Mouse (Mus musculus): ENCODE results near the gene Clpsl2. TPM values are rescaled to one million over a fixed set of nuclear protein-coding genes. Genes with fewer than 3 reads are reported as not detected.

Clpsl2 gene
- not detected in 2 replicates for polyA plus RNA-seq (2021; fragmentation: Nextera tagmentation)
- long read RNA-seq, experiment 1: 0 reads
- long read RNA-seq, experiment 2: 0 reads

DNA sequence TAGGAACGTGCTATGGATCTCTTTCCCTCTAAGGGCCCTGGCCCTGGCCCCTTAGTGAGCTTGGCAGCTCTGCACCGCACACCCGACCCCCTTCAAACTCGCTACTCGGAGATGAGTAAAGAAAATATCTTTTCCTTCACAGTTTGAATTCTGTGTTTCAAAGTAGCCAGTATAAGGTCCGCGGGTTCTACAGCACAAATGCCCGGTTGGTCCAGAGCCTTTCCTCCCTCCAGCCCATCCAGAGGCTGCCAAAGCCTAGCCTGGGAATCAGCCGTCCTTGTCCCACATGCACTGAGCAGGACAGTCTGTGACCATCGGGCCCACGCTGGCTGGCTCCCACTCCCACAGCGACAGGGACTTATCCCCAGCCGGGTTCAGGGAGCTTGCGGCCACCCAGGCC is at the start of gene Clpsl2:
Gene Clpsl2, plus strand, starts transcription at position 301 of the 400 bp plus-strand sequence.

DNA sequence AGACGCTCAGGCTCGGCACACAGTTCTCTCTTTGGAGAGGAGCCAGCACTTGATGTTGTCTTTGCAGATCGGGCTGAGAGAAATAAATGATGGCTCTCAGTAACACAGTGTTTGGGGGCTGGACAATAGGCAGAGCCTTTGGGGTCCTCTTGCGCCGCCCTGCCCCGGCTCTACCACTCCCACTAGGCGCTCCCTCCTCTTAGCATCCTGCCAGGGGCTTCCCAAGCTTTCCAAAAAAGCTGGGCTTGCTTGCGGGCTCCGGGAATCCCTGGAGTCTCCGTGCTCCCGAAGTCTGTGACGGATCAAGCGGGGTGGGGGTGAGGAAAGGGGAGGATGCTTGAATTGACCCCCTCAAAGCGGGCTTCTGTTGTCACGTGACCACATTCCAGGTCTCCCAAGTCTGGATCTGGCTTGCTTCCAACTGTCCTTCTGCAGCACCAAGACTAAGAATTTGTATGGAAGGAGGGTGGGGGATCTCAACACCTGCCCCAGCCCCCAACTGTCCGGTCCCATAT is 31.7 kb upstream of the Clpsl2 start, which contains the start of gene Fkbp5:
Gene Fkbp5, minus strand, starts transcription at position 87 of the 515 bp plus-strand sequence.

DNA sequence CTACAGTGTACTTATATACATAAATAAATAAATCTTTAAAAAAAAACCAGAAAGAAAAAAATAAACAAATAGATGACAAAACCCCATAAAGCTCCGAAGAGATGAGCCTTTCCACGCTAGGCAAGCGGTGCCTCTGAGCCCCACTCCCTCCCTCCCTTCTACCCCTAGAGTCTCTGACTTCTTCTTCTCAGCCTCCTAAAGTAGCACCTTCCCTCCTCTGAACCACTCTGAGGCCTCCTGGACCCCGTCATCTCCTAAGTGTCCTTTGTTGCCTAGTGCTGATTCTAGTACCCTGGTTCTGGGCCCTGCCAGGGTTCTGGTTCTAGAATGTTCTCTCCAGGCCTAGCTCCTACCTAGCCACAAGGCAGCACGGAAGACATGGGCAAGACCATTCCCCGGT is 18.7 kb upstream of the Clpsl2 start, which contains the start of gene Armc12:
Gene Armc12, plus strand, starts transcription at position 301 of the 400 bp plus-strand sequence.

DNA sequence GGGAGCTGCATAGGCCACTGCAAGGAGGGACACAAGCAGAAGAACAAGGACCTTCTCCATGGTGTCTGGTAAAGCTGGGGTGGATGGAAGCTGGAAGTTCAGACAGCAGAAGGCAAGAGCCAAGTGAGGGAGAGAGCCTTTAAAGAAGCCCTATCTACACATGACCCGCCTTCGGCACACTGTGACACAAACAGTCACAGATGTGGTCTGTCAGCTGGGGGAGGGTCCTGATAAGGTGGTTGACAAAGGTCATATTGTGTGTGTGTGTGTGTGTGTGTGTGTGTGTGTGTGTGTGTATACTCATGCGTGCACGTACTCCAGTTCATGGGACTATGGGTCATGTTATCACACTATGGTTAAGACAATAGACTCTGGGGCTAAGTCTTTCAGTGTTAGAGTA is 11.4 kb downstream of the Clpsl2 start, which contains the start of gene Clps:
Gene Clps, minus strand, starts transcription at position 169 of the 400 bp plus-strand sequence.

DNA sequence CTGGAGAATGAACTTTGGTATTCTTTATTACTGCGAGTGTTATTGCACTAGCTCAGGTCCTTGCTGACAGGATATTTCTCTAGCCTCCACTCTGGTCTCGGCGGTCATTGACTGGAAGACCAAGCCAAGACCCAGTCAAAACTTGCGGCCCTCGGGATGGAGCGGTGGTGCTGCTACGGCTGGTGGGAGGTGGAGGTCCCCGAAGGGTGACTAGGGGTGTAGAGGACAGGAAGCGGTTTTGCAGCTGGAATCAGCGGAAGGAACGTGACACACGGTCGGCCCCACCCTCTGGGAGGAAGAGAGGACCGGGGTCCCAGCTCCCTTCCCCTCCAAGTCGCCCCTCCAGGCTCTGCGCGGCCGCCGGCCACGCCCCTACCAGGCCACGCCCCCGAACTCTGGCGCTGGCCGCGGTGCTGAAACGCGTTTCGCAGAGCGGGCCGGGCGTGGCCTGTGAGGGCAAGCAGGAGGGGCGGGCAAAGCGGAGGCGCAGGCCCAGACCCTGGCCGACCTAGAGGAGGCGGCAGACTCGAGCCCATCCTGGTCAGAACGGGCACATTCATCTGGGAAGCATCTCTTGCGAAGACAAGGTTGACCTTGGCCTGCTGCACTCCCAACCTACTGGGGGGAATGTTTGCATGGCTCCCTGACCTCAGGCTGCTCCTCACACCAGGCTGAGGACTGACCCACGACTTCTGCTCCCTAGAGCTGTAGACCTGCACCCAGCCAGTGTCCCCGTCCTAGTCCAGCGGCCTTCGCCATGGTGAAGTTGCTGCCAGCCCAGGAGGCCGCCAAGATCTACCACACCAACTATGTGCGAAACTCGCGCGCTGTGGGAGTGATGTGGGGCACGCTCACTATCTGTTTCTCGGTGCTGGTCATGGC is 26.3 kb downstream of the Clpsl2 start, which contains the start of gene Lhfpl5:
Gene Lhfpl5, plus strand, starts transcription at position 398 of the 882 bp plus-strand sequence.

Other genes starting within 250 kb of the Clpsl2 start
- 17.7 and 21.5 TPM in 2 replicates for gene Fance, start 235.9 kb upstream of the Clpsl2 start, polyA plus RNA-seq (2021; fragmentation: Nextera tagmentation)
- gene Rpl10a, start 220.9 kb upstream of the Clpsl2 start, polyA plus RNA-seq (2021; fragmentation: Nextera tagmentation): 892 and 964 TPM in 2 replicates
- gene Tead3, start 198.6 kb upstream of the Clpsl2 start, polyA plus RNA-seq (2021; fragmentation: Nextera tagmentation): 0.24 TPM in 1 of 2 replicates, not detected in the other
- gene Tulp1, start 184.2 kb upstream of the Clpsl2 start, polyA plus RNA-seq (2021; fragmentation: Nextera tagmentation): 0.23 TPM in 1 of 2 replicates, not detected in the other
- 3.2 and 4.0 TPM in 2 replicates for gene Fkbp5, start 31.9 kb upstream of the Clpsl2 start, polyA plus RNA-seq (2021; fragmentation: Nextera tagmentation)
- not detected in 2 replicates for gene Armc12, start 18.6 kb upstream of the Clpsl2 start, polyA plus RNA-seq (2021; fragmentation: Nextera tagmentation)
- not detected in 2 replicates for gene Clps, start 11.4 kb downstream of the Clpsl2 start, polyA plus RNA-seq (2021; fragmentation: Nextera tagmentation)
- 4.6 and 6.6 TPM in 2 replicates for gene Lhfpl5, start 26.2 kb downstream of the Clpsl2 start, polyA plus RNA-seq (2021; fragmentation: Nextera tagmentation)
- 50.2 and 68.8 TPM in 2 replicates for gene Srpk1, start 73.3 kb downstream of the Clpsl2 start, polyA plus RNA-seq (2021; fragmentation: Nextera tagmentation)
- gene Slc26a8, start 140.8 kb downstream of the Clpsl2 start, polyA plus RNA-seq (2021; fragmentation: Nextera tagmentation): 1.4 and 1.9 TPM in 2 replicates
- gene Mapk14, start 141.9 kb downstream of the Clpsl2 start, polyA plus RNA-seq (2021; fragmentation: Nextera tagmentation): 11.9 and 30.3 TPM in 2 replicates
- not detected in 2 replicates for gene AC170998.1, start 176.7 kb downstream of the Clpsl2 start, polyA plus RNA-seq (2021; fragmentation: Nextera tagmentation)
- 1.3 and 1.4 TPM in 2 replicates for gene Mapk13, start 219.9 kb downstream of the Clpsl2 start, polyA plus RNA-seq (2021; fragmentation: Nextera tagmentation)

All from left cerebral cortex, adult 6 months (tissue).